Mouse (Mus musculus) left cerebral cortex, postnatal 14 days (tissue): ENCODE measurements around the gene Slc3a1. TPM values are rescaled to one million over a fixed set of nuclear protein-coding genes. Genes with fewer than 3 reads are reported as not detected.

Experiments
- total RNA-seq, 2 experiments: library from RNA; stranded (reverse); gene quantifications; 2 replicates each; pipeline ENCODE4 v1.2.3; 2021

Gene Slc3a1
- total RNA-seq, 2 experiments from 2014 or later = 0.34 to 0.51 TPM

Other genes with a start within 250 kb of the Slc3a1 start
- gene Lrpprc, start 237.6 kb upstream of the Slc3a1 start, total RNA-seq = 10 to 100 TPM; 63.5 to 66.2 TPM
- gene Ppm1b, start 71.6 kb upstream of the Slc3a1 start, total RNA-seq = 100 to 1,000 TPM; 116 to 123 TPM
- 100 to 1,000 TPM; 331 to 342 TPM for gene Prepl, start 61.9 kb downstream of the Slc3a1 start, total RNA-seq
- gene Camkmt, start 62.2 kb downstream of the Slc3a1 start, total RNA-seq = 10 to 100 TPM; 11.0 to 11.6 TPM